Mouse (Mus musculus): Measurements from ENCODE around the gene Uimc1. TPM values are rescaled to one million over a fixed set of nuclear protein-coding genes. Genes with fewer than 3 reads are reported as not detected.
A peak's percentile ranks its signal among the peaks of the same experiment; 100 is the strongest.

The Uimc1 gene
- polyA plus RNA-seq, 1 experiment from 2014 or later = 18.6 TPM

- 89% methylated on average over 13 of the region's 13 CpGs for WGBS
- peaks cover 7% of the 10 kb centered on the region for H3K36me3 ChIP-seq
- H3K27ac ChIP-seq = no peak within 1 kb of the TSS
- H3K9me3 ChIP-seq = no peaks in the 10 kb centered on the region
- peaks cover 24% of the 10 kb centered on the region for H3K27me3 ChIP-seq (ENCODE audit: insufficient read depth, poor library complexity, severe bottlenecking)
- DNase-seq (ENCODE audit: low spot score) = no peak
- H3K4me3 ChIP-seq = no peak within 1 kb of the TSS
- H3K4me1 ChIP-seq (replicated peaks) = peaks cover 22% of the 10 kb centered on the region
Observed at GRCm38 (mm10) chr13:55021194-55021779, 78.8 kb downstream of the Uimc1 start, which contains the start of gene Hk3. Gene Hk3, minus strand, starts transcription at chr13:55021385.

GRCm38 (mm10) chr13:55020051-55020450 lies 80.0 kb downstream of the Uimc1 start:
- peaks cover 37% of the 10 kb centered on the region for H3K27me3 ChIP-seq (ENCODE audit: insufficient read depth, poor library complexity, severe bottlenecking)
- DNase-seq (ENCODE audit: low spot score) = no peak
- H3K4me3 ChIP-seq = no peak overlapping the region
- H3K4me1 ChIP-seq (replicated peaks) = peaks cover 28% of the 10 kb centered on the region
- no peak overlapping the region for H3K27ac ChIP-seq
- no peaks in the 10 kb centered on the region for H3K36me3 ChIP-seq
- 93% methylated on average over 4 of the region's 4 CpGs for WGBS
- H3K9me3 ChIP-seq = no peaks in the 10 kb centered on the region

GRCm38 (mm10) chr13:55019181-55019580 lies 80.9 kb downstream of the Uimc1 start:
- H3K4me1 ChIP-seq (replicated peaks) = peaks cover 37% of the 10 kb centered on the region
- H3K4me3 ChIP-seq = no peak overlapping the region
- H3K9me3 ChIP-seq = no peaks in the 10 kb centered on the region
- no peak for DNase-seq (ENCODE audit: low spot score)
- H3K27me3 ChIP-seq (ENCODE audit: insufficient read depth, poor library complexity, severe bottlenecking) = peaks cover 45% of the 10 kb centered on the region
- no peak overlapping the region for H3K27ac ChIP-seq
- H3K36me3 ChIP-seq = no peaks in the 10 kb centered on the region
- WGBS = 64% methylated on average over 3 of the region's 3 CpGs

GRCm38 (mm10) chr13:55018700-55019099 lies 81.4 kb downstream of the Uimc1 start:
- Histone ChIP-seq H3K27me3 (ENCODE audit: insufficient read depth, poor library complexity, severe bottlenecking) (peaks cover 49% of the 10 kb centered on the region), H3K4me1 (replicated peaks) (peaks cover 41% of the 10 kb centered on the region), H3K27ac (no peak overlapping the region), H3K9me3 (no peaks in the 10 kb centered on the region), H3K4me3 (no peak overlapping the region), H3K36me3 (no peaks in the 10 kb centered on the region)
- WGBS = 89% methylated on average over 9 of the region's 9 CpGs
- no peak for DNase-seq (ENCODE audit: low spot score)

- Histone ChIP-seq H3K4me1 (replicated peaks) (peaks cover 45% of the 10 kb centered on the region), H3K27me3 (ENCODE audit: insufficient read depth, poor library complexity, severe bottlenecking) (peaks cover 54% of the 10 kb centered on the region), H3K4me3 (no peak overlapping the region), H3K36me3 (no peaks in the 10 kb centered on the region), H3K9me3 (no peaks in the 10 kb centered on the region), H3K27ac (no peak overlapping the region)
- 81% methylated on average over 8 of the region's 8 CpGs for WGBS
- DNase-seq (ENCODE audit: low spot score) = no peak
Observed at GRCm38 (mm10) chr13:55017898-55018599, 82.1 kb downstream of the Uimc1 start.

GRCm38 (mm10) chr13:55017154-55017897 lies 82.8 kb downstream of the Uimc1 start:
- 88% methylated on average over 12 of the region's 12 CpGs for WGBS
- Histone ChIP-seq H3K36me3 (no peaks in the 10 kb centered on the region), H3K4me1 (replicated peaks) (peaks cover 46% of the 10 kb centered on the region), H3K4me3 (no peak overlapping the region), H3K27me3 (ENCODE audit: insufficient read depth, poor library complexity, severe bottlenecking) (peaks cover 62% of the 10 kb centered on the region), H3K9me3 (no peaks in the 10 kb centered on the region), H3K27ac (no peak overlapping the region)
- DNase-seq (ENCODE audit: low spot score) = no peak

GRCm38 (mm10) chr13:55014451-55014850 lies 85.6 kb downstream of the Uimc1 start:
- no peak overlapping the region for H3K4me3 ChIP-seq
- no peaks in the 10 kb centered on the region for H3K36me3 ChIP-seq
- 44% methylated on average over 9 of the region's 9 CpGs for WGBS
- H3K4me1 ChIP-seq (replicated peaks) = peaks cover 53% of the 10 kb centered on the region
- H3K27me3 ChIP-seq (ENCODE audit: insufficient read depth, poor library complexity, severe bottlenecking) = peaks cover 84% of the 10 kb centered on the region
- no peak for DNase-seq (ENCODE audit: low spot score)
- 0 out of 2 replicates have a peak overlapping the region, but pooled peaks have one; percentile 12 for H3K27ac ChIP-seq
- no peaks in the 10 kb centered on the region for H3K9me3 ChIP-seq

GRCm38 (mm10) chr13:55013702-55014344 lies 86.3 kb downstream of the Uimc1 start:
- Histone ChIP-seq H3K36me3 (no peaks in the 10 kb centered on the region), H3K9me3 (no peaks in the 10 kb centered on the region), H3K27ac (no peak overlapping the region), H3K27me3 (ENCODE audit: insufficient read depth, poor library complexity, severe bottlenecking) (peaks cover 85% of the 10 kb centered on the region), H3K4me3 (no peak overlapping the region), H3K4me1 (replicated peaks) (peaks cover 57% of the 10 kb centered on the region)
- DNase-seq (ENCODE audit: low spot score) = peak; percentile 60
- WGBS = 11% methylated on average over 9 of the region's 9 CpGs

- H3K4me3 ChIP-seq = peak overlapping the region; percentile 1; the same call in 1 of the 2 replicates
- peak overlapping the region; percentile 8; the same call in 1 of the 2 replicates for H3K27ac ChIP-seq
- H3K36me3 ChIP-seq = no peaks in the 10 kb centered on the region
- peaks cover 94% of the 10 kb centered on the region for H3K27me3 ChIP-seq (ENCODE audit: insufficient read depth, poor library complexity, severe bottlenecking)
- no peak for DNase-seq (ENCODE audit: low spot score)
- H3K9me3 ChIP-seq = no peaks in the 10 kb centered on the region
- peaks cover 74% of the 10 kb centered on the region for H3K4me1 ChIP-seq (replicated peaks)
- 4% methylated on average over 14 of the region's 14 CpGs for WGBS
Observed at GRCm38 (mm10) chr13:55011981-55012478, 88.1 kb downstream of the Uimc1 start.

GRCm38 (mm10) chr13:55011103-55011502 lies 89.0 kb downstream of the Uimc1 start:
- no peaks in the 10 kb centered on the region for H3K36me3 ChIP-seq
- H3K27ac ChIP-seq = no peak overlapping the region
- 93% methylated on average over 15 of the region's 15 CpGs for WGBS
- peaks cover 96% of the 10 kb centered on the region for H3K27me3 ChIP-seq (ENCODE audit: insufficient read depth, poor library complexity, severe bottlenecking)
- H3K4me3 ChIP-seq = no peak overlapping the region
- no peak for DNase-seq (ENCODE audit: low spot score)
- peaks cover 68% of the 10 kb centered on the region for H3K4me1 ChIP-seq (replicated peaks)
- no peaks in the 10 kb centered on the region for H3K9me3 ChIP-seq

GRCm38 (mm10) chr13:55008589-55008988 lies 91.5 kb downstream of the Uimc1 start:
- H3K27ac ChIP-seq = 0 out of 2 replicates have a peak overlapping the region, but pooled peaks have one; percentile 16
- WGBS = 29% methylated on average over 6 of the region's 6 CpGs
- DNase-seq (ENCODE audit: low spot score) = peak; percentile 81
- H3K9me3 ChIP-seq = no peaks in the 10 kb centered on the region
- no peak overlapping the region for H3K4me3 ChIP-seq
- H3K4me1 ChIP-seq (replicated peaks) = peaks cover 68% of the 10 kb centered on the region
- H3K36me3 ChIP-seq = no peaks in the 10 kb centered on the region
- peaks cover 99% of the 10 kb centered on the region for H3K27me3 ChIP-seq (ENCODE audit: insufficient read depth, poor library complexity, severe bottlenecking)

GRCm38 (mm10) chr13:55006415-55006742 lies 93.7 kb downstream of the Uimc1 start:
- Histone ChIP-seq H3K27me3 (ENCODE audit: insufficient read depth, poor library complexity, severe bottlenecking) (peaks cover 99% of the 10 kb centered on the region), H3K4me3 (no peak overlapping the region), H3K27ac (no peak overlapping the region), H3K4me1 (replicated peaks) (peaks cover 55% of the 10 kb centered on the region), H3K36me3 (no peaks in the 10 kb centered on the region), H3K9me3 (no peaks in the 10 kb centered on the region)
- 91% methylated on average over 7 of the region's 7 CpGs for WGBS
- DNase-seq (ENCODE audit: low spot score) = no peak

All from hindbrain, embryonic 10.5 days (tissue).